Mouse (Mus musculus) kidney, adult 8-10 months (tissue): ENCODE measurements around the gene Fry.

ENCODE experiments used
- DNase-seq, 2 experiments: peaks; one replicate each; pipeline ENCODE4 v3.0.0; 2022

Gene Fry

DNA sequence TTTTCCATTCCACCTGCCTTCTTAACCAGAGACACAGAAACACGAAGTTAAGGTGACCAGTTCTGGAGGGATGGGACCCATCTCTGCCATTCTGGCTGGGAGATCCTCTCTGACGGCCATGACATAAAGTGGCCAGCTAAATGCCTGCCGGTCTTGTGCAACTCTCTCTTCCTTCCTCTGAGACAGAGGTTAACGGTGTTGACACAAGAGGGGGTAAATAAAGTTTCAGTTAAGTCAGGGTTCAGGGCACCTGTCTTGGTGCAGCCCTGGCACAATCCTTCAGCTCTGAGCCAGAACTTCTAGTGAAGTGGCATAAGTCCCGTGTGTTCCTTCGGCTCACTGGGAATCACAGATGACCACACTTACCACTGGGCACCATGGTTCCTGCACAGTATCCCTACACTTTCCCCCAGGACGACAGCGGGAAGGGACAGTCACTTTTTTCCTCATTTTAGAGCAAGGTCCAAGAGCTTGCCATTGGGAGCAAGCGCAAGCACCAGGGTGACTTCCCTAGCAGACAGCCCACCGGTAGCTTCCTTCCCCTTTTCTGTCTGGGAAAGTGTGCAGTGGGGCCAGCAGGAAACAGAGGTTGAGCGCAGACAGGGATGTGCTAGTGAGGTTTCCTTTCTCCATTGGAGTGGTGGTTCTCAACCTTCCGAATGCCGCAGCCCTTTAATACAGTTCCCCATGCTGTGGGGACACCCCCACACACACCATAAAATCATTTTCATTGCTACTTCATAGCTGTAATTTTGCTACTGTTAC is 58.0 kb downstream of the Fry start:
- DNase-seq, result no peak

- no peak for DNase-seq
Measured at GRCm38 (mm10) chr5:150177757-150178156, 59.3 kb downstream of the Fry start.

GRCm38 (mm10) chr5:150178194-150178801 is 59.9 kb downstream of the Fry start:
- no peak for DNase-seq

DNA sequence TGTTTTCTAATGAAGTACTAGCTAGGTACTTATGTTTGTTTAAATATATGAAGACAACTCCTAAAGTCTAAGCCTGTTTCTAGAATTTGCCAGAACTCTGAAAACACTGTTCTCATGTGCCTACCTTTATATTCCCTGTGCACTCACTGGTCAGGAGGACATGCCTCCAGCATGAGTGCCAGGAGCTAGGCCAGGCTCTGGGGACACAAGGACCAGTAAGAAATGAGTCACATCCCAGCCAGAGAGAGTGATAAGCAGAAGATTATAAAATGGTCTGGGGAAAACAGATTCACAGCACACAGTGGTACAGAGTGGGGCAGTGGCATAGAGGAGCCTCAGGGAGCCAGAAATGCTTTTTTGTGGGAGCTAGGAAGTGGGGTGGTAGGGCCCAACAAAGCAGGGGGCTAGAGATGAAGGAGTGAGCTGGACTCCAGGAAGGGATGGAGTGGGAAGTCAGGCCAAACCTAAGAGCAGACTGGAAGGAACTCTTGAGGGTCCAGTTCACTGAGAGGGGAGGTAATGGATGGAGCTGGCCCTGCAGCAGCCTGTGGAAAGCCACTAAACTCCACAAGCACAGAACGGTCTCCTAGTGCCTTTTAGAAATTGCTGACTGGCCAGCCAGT is 62.7 kb downstream of the Fry start:
- no peak for DNase-seq

- no peak for DNase-seq
Measured at GRCm38 (mm10) chr5:150184959-150185358, 66.5 kb downstream of the Fry start.

GRCm38 (mm10) chr5:150186121-150186520 is 67.7 kb downstream of the Fry start:
- no peak for DNase-seq

DNA sequence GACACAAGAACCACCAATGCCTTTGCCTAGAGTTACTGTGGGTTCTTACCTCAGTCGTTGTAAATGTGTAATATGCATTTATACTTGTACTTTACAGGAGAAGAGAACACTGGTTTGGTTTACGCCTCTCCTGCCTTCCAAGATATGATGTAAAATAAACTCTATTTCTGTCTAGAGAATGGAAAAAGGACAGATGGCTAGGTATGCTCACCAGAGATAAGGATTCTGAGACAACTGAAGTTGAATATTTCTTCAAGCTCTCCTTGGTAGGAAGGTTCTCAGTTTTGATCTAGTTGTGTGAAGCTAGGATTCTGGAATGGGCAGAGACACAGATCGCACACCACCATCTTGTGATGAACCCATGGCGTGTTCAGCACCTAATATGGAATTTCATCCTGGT is 68.2 kb downstream of the Fry start:
- DNase-seq, result no peak

- DNase-seq, result no peak
Measured at GRCm38 (mm10) chr5:150188031-150188430, 69.6 kb downstream of the Fry start.

DNA sequence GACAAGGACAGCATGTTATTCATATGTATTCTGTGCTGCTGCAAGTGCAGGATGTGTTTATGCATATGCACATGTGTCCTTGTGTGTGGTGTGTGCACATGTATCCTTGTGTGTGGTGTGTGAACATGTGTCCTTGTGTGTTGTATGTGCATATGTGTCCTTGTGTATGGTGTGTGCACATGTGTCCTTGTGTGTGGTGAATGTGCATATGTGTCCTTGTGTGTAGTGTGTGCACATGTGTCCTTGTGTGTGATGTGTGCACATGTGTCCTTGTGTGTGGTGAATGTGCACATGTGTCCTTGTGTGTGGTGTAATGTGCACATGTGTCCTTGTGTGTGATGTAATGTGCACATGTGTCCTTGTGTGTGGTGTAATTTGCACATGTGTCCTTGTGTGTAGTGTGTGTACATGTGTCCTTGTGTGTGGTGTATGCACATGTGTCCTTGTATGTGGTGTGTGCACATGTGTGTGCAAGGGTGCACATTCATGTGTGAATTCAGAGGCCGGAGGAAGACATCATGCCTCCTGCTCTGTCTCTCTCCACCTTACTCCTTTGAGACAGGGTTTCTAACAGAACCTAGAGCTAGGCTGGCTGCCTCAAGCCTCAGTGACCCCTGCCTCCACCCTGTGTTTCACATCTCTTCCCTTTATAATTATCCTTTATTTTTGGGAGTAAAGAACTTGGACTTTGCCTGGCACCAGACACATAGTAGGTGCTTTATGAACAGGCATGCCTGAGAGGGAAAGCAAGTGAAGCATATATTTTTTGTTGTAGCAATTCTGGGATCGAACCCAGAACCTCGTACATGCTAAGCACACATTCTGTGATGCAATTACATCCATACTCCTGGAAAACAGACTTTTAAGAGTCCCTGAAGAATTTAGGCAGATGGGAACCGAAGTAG is 72.3 kb downstream of the Fry start:
- DNase-seq, result no peak

DNA sequence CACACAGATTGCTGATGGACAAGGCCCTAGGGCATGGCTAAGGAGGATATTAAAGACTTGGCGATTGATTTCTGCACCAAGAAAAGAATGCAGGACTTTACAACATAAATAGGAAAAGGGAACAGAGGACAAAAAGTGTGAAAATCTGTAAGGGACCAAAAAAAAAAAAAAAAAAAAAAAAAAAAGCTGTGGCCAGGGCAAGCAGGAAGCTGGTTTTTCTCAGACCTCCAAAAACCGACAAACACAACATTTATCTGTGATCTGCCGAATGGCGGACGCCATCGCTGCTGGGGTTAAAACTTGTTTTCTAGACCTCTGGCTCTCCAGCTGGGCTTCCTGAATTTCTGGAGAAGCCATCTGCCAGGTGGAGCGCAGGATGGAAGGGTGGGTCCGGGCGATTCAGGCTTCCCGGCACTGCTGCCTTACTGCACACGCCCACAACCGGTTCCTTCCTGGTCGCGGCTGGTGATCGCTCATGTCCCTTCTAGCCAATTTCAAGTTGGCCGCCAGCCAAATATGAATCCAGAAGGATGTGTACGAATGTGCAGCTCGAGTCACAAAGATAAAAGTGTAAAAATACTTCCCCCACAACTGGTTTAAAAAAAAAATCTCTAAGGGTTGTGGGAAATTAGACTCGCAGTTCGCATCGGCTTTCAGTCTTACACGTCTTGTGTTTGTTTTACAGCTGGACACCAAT is 77.2 kb downstream of the Fry start:
- DNase-seq, result peak; percentile 65 to 67

- peak; percentile 63 to 71 for DNase-seq
Measured at GRCm38 (mm10) chr5:150196211-150196585, 77.8 kb downstream of the Fry start.

GRCm38 (mm10) chr5:150196881-150197311 is 78.5 kb downstream of the Fry start:
- peak in 1 of 2 experiments; percentile 19 for DNase-seq

- DNase-seq, result no peak
Measured at GRCm38 (mm10) chr5:150206749-150207148, 88.3 kb downstream of the Fry start.

DNA sequence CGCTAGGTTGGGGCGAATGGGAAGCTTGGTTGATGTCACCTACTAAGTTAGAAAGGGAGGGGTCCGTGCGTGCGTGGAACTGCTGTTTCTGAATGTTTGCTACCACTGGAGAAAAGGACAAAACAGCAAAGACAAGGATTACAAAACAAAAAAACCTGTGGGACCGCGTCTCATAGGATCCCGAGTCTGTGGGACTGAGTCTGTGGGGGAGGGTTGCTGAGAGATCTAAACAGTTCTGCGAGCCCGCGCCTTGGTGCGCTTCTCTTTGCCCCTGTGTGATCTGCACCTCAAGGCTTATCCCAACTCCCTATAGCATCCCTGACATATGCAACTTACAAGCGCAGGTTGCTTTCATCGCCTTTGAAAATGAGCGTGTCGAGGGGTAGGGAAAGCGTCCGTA is 89.2 kb downstream of the Fry start:
- DNase-seq, result no peak

- no peak for DNase-seq
Measured at GRCm38 (mm10) chr5:150208009-150208408, 89.6 kb downstream of the Fry start.

GRCm38 (mm10) chr5:150214081-150214480 is 95.6 kb downstream of the Fry start:
- DNase-seq, result no peak

GRCm38 (mm10) chr5:150216066-150216465 is 97.6 kb downstream of the Fry start:
- DNase-seq, result no peak

- no peak for DNase-seq
Measured at GRCm38 (mm10) chr5:150219457-150219856, 101.0 kb downstream of the Fry start.

DNA sequence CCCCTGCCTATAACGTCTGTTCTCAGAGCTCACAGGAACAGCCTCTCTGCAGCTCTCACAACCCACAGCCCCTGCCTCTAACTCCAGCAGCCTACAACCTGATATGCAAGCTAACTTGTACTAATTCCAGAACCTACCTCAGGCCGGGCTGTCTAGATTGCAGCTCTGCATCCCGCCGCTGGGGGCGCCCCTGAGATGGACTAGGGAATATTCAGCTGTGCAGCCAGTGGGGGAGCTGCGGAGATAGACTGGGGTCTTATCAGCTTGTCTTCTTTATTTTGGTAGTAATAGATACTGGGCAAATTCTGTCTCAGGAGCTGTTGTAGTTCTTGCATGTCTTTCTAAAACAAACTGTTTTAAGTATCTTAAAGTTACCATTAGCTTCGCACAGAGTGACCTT is 101.9 kb downstream of the Fry start:
- no peak for DNase-seq

DNA sequence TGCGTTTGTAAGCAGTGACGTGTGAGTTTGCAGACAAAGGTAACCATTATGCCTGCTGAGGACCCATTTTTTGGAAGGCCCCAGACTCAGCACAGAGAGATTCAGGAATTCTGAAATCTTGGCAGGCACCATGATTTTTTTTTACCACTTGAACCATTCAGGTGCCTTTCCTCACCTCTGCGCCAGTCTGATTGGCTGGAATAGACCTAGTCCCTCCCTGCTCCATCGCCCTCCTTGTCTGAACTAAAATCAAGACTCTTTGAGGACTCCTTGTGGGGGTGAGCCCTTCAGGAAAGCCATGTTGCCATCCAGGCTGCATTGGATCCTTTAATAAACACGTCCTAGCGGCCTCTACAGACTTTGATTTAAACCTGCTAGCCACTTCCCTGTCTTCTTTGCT is 103.4 kb downstream of the Fry start:
- DNase-seq, result no peak

DNA sequence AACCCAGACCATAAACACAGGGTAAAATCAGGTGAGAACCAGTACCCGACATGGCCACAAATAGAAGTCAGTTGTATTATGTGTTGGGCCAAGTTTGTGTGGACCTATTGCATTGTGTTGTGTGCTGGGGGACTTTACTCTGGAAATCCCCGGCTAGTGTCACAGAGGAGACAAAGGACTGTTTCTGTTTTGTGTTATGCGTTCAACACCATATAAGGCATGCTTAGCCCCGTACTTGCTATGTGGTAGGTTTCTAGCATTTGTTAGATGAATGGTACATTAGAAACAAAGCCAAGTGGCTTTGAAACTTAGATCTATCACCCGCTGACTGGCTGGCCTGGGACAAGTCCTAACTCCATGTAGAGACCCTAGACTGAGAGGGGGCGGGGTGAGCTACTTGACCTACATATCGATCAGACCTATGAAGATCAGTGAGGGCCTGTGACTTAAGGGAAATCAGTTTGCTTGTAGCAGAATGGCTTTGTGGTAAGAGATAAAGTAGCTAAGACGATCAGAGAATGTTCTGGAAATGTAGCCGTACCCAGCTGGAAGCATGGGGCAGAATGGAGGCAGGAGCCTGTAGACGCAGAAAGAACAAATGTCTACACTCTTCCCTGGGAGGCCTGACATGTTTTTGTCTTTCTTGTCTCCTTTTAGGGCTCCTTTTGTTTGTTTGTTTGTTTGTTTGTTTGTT is 105.2 kb downstream of the Fry start:
- DNase-seq, result no peak

DNA sequence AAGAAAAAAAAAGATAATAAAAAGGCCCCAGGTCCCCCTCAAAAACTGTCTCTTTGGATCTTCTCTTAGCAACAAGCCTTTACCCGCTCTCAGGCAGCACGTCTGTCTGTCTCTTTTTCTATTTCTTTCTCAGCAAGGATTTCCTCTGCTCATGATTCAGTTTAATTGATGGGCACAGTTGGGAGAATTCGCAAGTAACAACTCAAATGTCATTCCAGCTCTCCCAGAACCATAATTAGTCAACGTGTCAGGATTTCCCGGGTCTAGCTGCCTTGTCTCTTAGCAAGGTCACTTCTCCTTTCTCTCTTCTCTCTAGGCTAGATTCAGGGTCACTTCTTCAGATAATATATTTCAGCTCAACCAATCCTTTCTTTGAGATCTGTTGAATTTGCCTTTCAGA is 110.6 kb downstream of the Fry start:
- DNase-seq, result no peak
